Mouse (Mus musculus) embryonic fibroblast, embryonic 13.5 days (primary cell): ENCODE results near the gene Rnase12.

Source experiments
- CTCF ChIP-seq: IDR thresholded peaks from 2 replicates; pipeline ENCODE4 v1.5.1; 2011; ENCODE audit warnings: mild to moderate bottlenecking, control low read depth, low read length, moderate library complexity, borderline replicate concordance; ENCODE audit not compliant: insufficient read depth
- POLR2A ChIP-seq: IDR thresholded peaks from 2 replicates; pipeline ENCODE4 v1.6.1; 2011; ENCODE audit warnings: low read depth, mild to moderate bottlenecking, control low read depth, low read length, moderate library complexity

GRCm38 (mm10) chr14:51054243-51055237 is 2.9 kb downstream of the Rnase12 start:
- no peak for TF ChIP-seq POLR2A
- TF ChIP-seq CTCF, result no peak
